Mouse (Mus musculus) liver, adult 2 months (tissue): ENCODE data around the gene Nap1l4.

Experiments
- CTCF ChIP-seq: fragments of 200-500 bp; IDR thresholded peaks from 2 replicates; pipeline ENCODE4 v1.5.1; 2011; ENCODE audit warnings: low read depth, low read length, control low read depth
- POLR2A ChIP-seq: fragments of 200-500 bp; IDR thresholded peaks from 2 replicates; pipeline ENCODE4 v1.6.1; 2011; ENCODE audit warnings: low read length, control low read depth; ENCODE audit not compliant: insufficient read depth; ENCODE audit errors: extremely low read depth

- TF ChIP-seq CTCF (peak; percentile 88), POLR2A (no peak)
Measured at GRCm38 (mm10) chr7:143583956-143584355, 35.0 kb upstream of the Nap1l4 start.
